Mouse (Mus musculus): ENCODE measurements around the gene Scd3.

DNA sequence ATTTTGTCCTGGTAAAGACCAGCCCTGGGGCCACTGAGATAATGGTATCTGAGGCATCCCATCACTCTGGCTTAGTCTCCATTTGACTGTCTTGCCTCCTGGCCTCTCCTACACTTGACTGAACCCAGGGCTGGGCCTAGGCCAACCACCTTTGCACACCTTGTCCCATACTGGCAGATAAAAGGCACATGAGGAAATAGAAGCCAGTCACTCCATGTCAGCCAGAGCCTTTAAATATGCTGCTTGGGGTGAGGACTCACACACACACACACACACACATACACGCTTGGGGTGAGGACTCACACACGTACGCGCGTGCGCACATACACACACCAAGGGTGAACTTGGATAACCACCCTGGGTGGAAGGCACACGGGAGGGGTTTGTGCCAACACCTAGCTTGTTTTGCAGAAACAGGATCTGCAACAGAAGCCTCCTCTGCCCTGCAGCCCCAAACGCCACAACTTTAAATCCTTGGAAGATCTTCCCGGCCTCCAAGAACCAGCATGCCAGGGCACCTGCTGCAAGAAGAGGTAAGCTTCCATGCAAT lies at the start of gene Scd3:
- TF ChIP-seq CTCF (IDR thresholded peaks at IDR 0.05; ENCODE audit: insufficient read depth, low read depth, low read length) (no peak), POLR2A (IDR thresholded peaks at IDR 0.05; ENCODE audit: insufficient read depth, low read depth, low read length) (no peak)

All from olfactory bulb, adult 2 months (tissue).